Mouse (Mus musculus): ENCODE measurements at regions not wholly inside any gene's neighbourhood (a gene's known extent, or its start where the extent isn't known, plus 50 kb on each side); places are given as distances from the start of the nearest gene placed in this dataset.

- no peak for TF ChIP-seq CTCF (IDR thresholded peaks at IDR 0.05; ENCODE audit: low read depth, low read length)
- no peak for TF ChIP-seq POLR2A (IDR thresholded peaks at IDR 0.05; ENCODE audit: extremely low read depth, insufficient read depth, low read length)
Observed at GRCm38 (mm10) chr13:83439619-83440436, 64.0 kb upstream of the Mef2c start.

All from liver, adult 2 months (tissue).